Comparison of ENCODE assay signal across 8 mouse cellular contexts in genomic region chr8:126585561-126586031, GRCm38 (mm10). TPM values are rescaled to one million over a fixed set of nuclear protein-coding genes. Genes with fewer than 3 reads are reported as not detected.
DNase-seq lines count a peak whose midpoint lies in the region; ATAC-seq lines count a peak whose summit lies in the region.

No protein-coding gene starts in this region.

- H3K9me3 ChIP-seq in embryonic facial prominence, embryonic 14.5 days (ENCODE audit: control insufficient read depth, low read length): peaks cover 2% of the 10 kb centered on the region; the same call in 1 of the 2 replicates
- H3K9me3 ChIP-seq in midbrain, embryonic 16.5 days (replicated peaks; ENCODE audit: control insufficient read depth, low read length, poor library complexity, severe bottlenecking): no peaks in the 10 kb centered on the region

- H3K27me3 ChIP-seq in embryonic facial prominence, embryonic 14.5 days (replicated peaks; ENCODE audit: control insufficient read depth, insufficient read depth, low read length): no peaks in the 10 kb centered on the region
- no peaks in the 10 kb centered on the region for H3K27me3 ChIP-seq in midbrain, embryonic 16.5 days (ENCODE audit: control insufficient read depth, insufficient read depth, low read depth, low read length)

- peak; percentile 49 for DNase-seq in cerebellum, adult 9-10 months
- peak; percentile 74 to 81 for DNase-seq in B cell, adult 2 months
- peak; percentile 25 for DNase-seq in embryonic facial prominence, embryonic 14.5 days (ENCODE audit: low spot score)
- no peak for DNase-seq in embryo, embryonic 11 days
- no peak for DNase-seq in gastrocnemius, adult 18-20 months (ENCODE audit: low spot score)

- no peak for ATAC-seq in cerebellum, adult (ENCODE audit: insufficient number of reproducible peaks, low FRiP score, low TSS enrichment)
- ATAC-seq in embryonic facial prominence, embryonic 14.5 days (ENCODE audit: low read depth): no peak
- ATAC-seq in inflammation-experienced regulatory T-cells, adult 6 months: peak; percentile 59
- no peak for ATAC-seq in midbrain, embryonic 16.5 days

- peak overlapping the region; percentile 93 for H3K27ac ChIP-seq in embryonic facial prominence, embryonic 14.5 days (replicated peaks; ENCODE audit: low read depth, low read length)
- peak overlapping the region; percentile 50; the same call in 1 of the 2 replicates for H3K27ac ChIP-seq in midbrain, embryonic 16.5 days (ENCODE audit: low read length)

- H3K9ac ChIP-seq in embryonic facial prominence, embryonic 14.5 days (ENCODE audit: low read depth, low read length): peak overlapping the region; percentile 35; the same call in 1 of the 2 replicates
- no peak overlapping the region for H3K9ac ChIP-seq in midbrain, embryonic 16.5 days (ENCODE audit: low read depth, low read length)

- peaks cover 44% of the 10 kb centered on the region for H3K36me3 ChIP-seq in embryonic facial prominence, embryonic 14.5 days (ENCODE audit: control insufficient read depth, insufficient read depth, low read length)
- H3K36me3 ChIP-seq in midbrain, embryonic 16.5 days (ENCODE audit: control insufficient read depth, insufficient read depth, low read length): no peaks in the 10 kb centered on the region

- H3K4me3 ChIP-seq in embryonic facial prominence, embryonic 14.5 days (ENCODE audit: low read depth, low read length): peak overlapping the region; percentile 50; the same call in 1 of the 2 replicates
- no peak overlapping the region for H3K4me3 ChIP-seq in midbrain, embryonic 16.5 days (ENCODE audit: low read depth, low read length)

- H3K4me1 ChIP-seq in embryonic facial prominence, embryonic 14.5 days (ENCODE audit: control insufficient read depth, insufficient read depth, low read length): peaks cover 56% of the 10 kb centered on the region
- peaks cover 68% of the 10 kb centered on the region for H3K4me1 ChIP-seq in midbrain, embryonic 16.5 days (ENCODE audit: control insufficient read depth, insufficient read depth, low read length)

- peak overlapping the region; percentile 99; the same call in 1 of the 2 replicates for H3K4me2 ChIP-seq in embryonic facial prominence, embryonic 14.5 days (ENCODE audit: low read depth, low read length)
- H3K4me2 ChIP-seq in midbrain, embryonic 16.5 days (ENCODE audit: low read length): peak overlapping the region; percentile 21; the same call in 1 of the 2 replicates

- 45% methylated on average over 9 of the region's 9 CpGs for WGBS in embryonic facial prominence, embryonic 14.5 days
- WGBS in midbrain, embryonic 16.5 days: 51% methylated on average over 9 of the region's 9 CpGs

RNA-seq across cellular contexts. Expression of gene Irf2bp2, which starts 8.2 kb away (rescaled TPM):
- 10.6 and 10.7 TPM in 2 replicates for polyA plus RNA-seq in embryonic facial prominence, embryonic 14.5 days (2014; fragmentation: Nextera tagmentation; extraction: Ambion mirVana)
- 10 to 100 TPM; 16.7 to 25.3 (median 24.5) TPM for polyA plus RNA-seq in inflammation-experienced regulatory T-cells, adult 6 months (2017; shearing (Covaris generic))
- 9.6 and 9.9 TPM in 2 replicates for polyA plus RNA-seq in midbrain, embryonic 16.5 days (2015; fragmentation: Nextera tagmentation; extraction: Ambion mirVana)
- 10 to 100 TPM; 33.8 to 49.6 TPM for total RNA-seq in gastrocnemius, adult 18-20 months (2021)

Comparison
In these comparisons a context has a peak if more than half of its experiments do, and no peak if none do; other contexts are left out.
1. DNase-seq: peak in cerebellum, adult 9-10 months (single experiment), B cell, adult 2 months (2 of 2) and embryonic facial prominence, embryonic 14.5 days (single experiment); none in embryo, embryonic 11 days (single experiment) and gastrocnemius, adult 18-20 months (single experiment).